Mouse (Mus musculus): ENCODE measurements around the gene Ncf4.
"Not testable (repeated sequence)": the region's sequence is repeated elsewhere in the genome, so short reads cannot be mapped to it uniquely, and the experiment has no call there.

The Ncf4 gene

DNA sequence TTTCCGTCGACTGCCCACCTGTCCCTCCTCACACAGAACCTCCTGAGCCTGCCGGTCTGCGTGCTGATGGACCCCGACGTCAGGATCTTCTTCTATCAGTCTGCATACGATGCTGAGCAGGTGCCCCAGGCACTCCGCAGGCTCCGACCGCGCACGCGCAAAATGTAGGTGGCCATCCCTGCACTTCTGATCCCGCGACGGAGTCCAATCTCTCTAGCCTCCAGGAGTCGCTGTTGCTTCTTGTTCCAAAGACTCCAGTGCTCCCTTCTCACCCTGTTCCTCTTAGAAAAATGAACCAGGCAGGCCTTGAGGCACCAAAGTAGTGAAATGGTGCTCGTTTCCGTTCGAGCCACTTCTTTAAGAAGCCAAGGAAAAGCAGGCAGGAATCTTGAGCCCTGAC lies 10.2 kb downstream of the Ncf4 start:
- no peak for DNase-seq (ENCODE audit: low spot score)

- not testable (repeated sequence) for DNase-seq (ENCODE audit: low spot score)
Measured at GRCm38 (mm10) chr15:78256602-78257259, 12.1 kb downstream of the Ncf4 start.

- peak; percentile 52 for DNase-seq (ENCODE audit: low spot score)
Measured at GRCm38 (mm10) chr15:78257326-78258050, 12.9 kb downstream of the Ncf4 start.

DNA sequence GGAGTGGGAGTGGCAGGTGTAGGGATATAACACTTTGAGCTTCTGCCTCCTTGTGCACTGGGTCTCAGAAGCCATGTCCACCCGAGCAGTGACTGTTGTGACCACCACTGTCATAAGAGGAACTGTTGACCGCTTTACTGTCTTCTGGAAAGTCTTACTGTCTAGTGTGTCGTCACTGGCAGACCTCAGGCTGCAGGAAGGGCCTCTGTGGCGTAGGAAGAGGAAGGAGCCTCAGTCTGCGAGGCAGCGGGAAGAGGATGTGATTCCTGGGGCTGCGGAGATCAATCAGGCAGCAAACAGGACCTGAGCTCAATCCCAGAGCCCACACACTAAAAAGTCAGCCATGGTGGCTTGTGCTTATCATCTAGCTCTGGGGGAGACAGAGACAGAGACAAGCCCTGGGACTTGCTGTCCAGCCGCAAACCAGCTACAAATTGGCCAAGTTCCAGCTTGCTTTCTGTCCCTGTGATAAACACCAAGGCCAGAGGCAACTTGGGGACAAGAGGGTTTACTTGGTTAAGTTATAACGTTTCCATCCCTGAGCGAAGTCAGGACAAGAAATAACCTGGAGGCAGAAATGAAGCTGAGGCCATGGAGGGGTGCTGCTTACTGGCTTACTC lies 13.8 kb downstream of the Ncf4 start:
- DNase-seq (ENCODE audit: low spot score), result no peak

GRCm38 (mm10) chr15:78260668-78261333 lies 16.2 kb downstream of the Ncf4 start:
- no peak for DNase-seq (ENCODE audit: low spot score)

- DNase-seq (ENCODE audit: low spot score), result no peak
Measured at GRCm38 (mm10) chr15:78263286-78263685, 18.7 kb downstream of the Ncf4 start.

GRCm38 (mm10) chr15:78267441-78267840 lies 22.8 kb downstream of the Ncf4 start:
- DNase-seq (ENCODE audit: low spot score), result no peak

GRCm38 (mm10) chr15:78267865-78268264 lies 23.3 kb downstream of the Ncf4 start:
- DNase-seq (ENCODE audit: low spot score), result no peak

GRCm38 (mm10) chr15:78271208-78271607 lies 26.6 kb downstream of the Ncf4 start:
- no peak for DNase-seq (ENCODE audit: low spot score)

- DNase-seq (ENCODE audit: low spot score), result no peak
Measured at GRCm38 (mm10) chr15:78278308-78278707, 33.7 kb downstream of the Ncf4 start.

GRCm38 (mm10) chr15:78287941-78288340 lies 43.3 kb downstream of the Ncf4 start:
- DNase-seq (ENCODE audit: low spot score), result no peak

DNA sequence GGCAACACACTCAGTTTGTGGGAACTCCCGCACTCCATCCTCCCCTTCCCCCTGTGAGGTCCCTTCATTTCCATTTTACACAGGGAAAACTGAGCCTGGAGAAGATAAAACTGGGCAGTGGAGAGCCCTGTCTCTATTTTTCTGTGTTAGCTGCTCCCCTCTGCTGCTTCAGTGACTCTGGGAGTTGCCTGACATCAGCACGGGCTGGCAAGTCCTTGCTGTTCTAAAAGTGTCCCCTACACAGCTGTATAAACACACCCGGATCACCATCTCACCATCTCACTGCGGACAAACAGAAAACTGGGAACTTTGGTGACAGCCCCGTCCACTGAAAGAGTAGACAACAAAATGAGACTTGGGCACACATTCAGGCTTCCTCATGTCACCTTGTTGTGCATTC lies 45.2 kb downstream of the Ncf4 start:
- DNase-seq (ENCODE audit: low spot score), result not testable (repeated sequence)

- not testable (repeated sequence) for DNase-seq (ENCODE audit: low spot score)
Measured at GRCm38 (mm10) chr15:78293228-78293627, 48.6 kb downstream of the Ncf4 start.

DNA sequence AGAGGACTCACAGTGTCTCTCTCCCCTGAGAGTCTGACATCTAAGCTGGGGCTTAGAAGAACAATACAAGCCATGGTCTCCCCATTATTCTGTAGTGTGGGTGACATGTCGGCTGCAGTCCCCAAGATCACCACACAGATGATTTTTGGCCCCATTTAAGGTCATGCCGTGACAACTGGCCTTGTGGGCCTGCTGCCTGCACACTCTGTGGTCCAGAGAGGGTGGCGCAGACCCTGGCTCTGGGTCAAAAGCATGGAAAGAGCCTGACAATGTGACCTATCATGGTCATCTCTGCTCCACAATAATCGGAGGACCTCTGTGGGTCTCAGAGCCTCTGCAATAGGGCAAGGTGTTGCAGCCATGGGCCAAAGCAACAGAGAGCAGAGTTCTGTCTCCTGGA lies 49.1 kb downstream of the Ncf4 start:
- DNase-seq (ENCODE audit: low spot score), result no peak

GRCm38 (mm10) chr15:78298558-78298957 lies 54.0 kb downstream of the Ncf4 start:
- DNase-seq (ENCODE audit: low spot score), result no peak

DNA sequence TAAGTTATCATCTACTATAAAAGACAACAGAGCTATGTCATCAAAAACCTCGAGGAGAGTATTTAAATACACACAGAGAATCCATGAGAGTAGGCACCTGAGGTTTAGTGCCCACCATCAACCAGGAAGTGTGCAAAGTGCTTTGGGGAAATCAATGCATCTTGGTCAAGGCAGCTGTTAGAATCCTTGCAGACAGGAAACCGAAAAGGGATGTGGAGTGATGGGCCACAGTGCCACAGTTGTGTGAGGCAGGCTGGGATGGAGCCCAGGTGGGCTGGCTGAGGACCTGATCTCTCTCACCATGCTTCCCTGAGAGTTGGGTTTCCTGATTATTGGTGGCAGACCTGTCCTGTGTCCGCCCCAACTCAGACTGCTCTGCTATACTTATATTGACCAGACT lies 55.0 kb downstream of the Ncf4 start:
- no peak for DNase-seq (ENCODE audit: low spot score)

DNA sequence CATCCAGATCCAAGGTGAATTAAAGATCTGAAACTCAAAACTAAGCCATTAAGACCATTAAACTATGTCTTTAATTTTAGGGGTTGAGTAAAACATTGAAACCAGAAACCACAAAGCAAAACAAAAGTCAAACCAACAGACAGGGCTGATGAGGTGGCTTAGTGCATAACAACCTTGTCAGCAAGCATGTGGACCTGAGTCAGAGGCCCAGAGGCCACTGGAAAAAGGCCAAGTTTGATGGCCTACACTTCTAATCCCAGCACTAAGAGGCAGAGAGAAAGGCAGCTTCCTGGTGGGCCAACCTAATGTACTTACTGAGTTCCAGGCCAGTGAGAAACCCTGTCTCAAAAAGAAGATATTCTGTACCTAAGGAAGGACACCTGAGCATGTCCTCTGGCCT lies 56.2 kb downstream of the Ncf4 start:
- no peak for DNase-seq (ENCODE audit: low spot score)

- no peak for DNase-seq (ENCODE audit: low spot score)
Measured at GRCm38 (mm10) chr15:78302718-78303117, 58.1 kb downstream of the Ncf4 start.

GRCm38 (mm10) chr15:78303665-78304233 lies 59.1 kb downstream of the Ncf4 start:
- DNase-seq (ENCODE audit: low spot score), result no peak

DNA sequence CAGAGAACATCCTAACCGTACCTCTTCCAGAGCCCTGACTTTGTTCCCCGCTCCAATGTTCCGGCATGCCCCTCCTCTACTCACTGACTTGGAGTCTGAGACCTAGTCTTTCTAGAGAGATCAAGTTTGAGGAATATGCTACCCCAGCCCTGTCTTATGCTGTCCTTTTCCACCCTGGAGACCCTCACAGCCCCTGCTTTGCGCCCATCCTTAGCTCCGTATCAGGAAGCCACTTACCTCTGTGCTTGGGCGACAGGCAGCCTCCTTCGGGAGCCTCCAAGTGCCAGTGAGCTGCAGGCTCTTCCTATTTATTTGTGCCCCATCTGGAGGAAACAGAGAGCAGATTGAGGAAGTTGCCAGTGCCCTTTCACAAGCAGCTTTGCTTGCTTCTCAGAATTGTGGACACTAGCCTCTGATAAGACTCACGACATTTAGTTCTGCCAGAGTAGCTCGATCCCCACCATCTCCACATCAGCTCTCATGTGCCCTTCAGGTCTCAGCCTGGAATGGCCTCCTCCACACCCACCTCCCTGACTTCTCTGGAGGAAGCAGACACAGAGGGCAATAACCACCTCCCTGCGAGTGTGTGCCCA lies 60.8 kb downstream of the Ncf4 start, which contains the start of gene Csf2rb2:
Gene Csf2rb2, minus strand, starts transcription at position 381 of the 593 bp plus-strand sequence.
- no peak for DNase-seq (ENCODE audit: low spot score)

- no peak for DNase-seq (ENCODE audit: low spot score)
Measured at GRCm38 (mm10) chr15:78309865-78310264, 65.3 kb downstream of the Ncf4 start.

DNA sequence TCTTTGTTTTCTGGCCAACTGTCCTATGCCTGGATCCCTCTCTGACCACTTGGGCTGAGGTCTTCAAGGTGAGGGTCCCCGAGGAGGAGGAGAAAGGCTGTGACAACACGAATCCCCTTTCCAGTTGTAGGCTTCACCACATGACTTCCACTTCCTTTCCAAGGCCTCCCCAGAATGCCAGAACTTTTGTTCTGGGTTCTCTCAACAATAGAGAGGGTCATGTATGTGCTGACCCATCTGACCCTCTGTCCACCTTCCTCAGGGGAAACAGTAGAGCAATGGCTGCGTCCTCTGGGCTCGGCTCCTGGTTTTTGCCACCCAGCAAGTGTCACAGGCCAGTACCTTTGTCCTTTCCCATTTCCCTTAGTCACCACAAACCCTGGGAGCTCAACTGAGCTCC lies 66.4 kb downstream of the Ncf4 start:
- no peak for DNase-seq (ENCODE audit: low spot score)
